Mouse (Mus musculus): Measurements from ENCODE around the gene Cfdp1.

Cfdp1 gene

DNA sequence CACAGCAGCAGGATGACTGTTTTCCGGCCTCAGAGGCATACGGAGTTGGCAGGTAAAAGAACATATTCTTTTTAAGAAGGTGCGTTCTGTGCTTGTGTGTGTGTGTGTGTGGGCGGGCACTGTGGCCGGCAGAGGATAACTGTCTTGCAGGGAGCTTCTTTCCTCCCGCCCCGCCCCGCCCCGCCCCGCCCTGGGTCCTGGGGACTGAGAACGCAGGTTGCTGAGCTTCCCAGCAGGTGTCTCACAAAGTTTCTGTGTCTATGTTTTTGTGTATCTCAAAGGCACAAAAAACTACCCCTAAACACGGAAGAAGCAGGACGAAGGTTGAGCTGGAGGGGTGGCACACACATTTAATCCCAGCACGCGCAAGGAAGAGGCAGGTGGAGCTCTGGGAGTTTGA, 84.8 kb downstream of the Cfdp1 start:
- DNase-seq (ENCODE audit: low spot score) = no peak

DNA sequence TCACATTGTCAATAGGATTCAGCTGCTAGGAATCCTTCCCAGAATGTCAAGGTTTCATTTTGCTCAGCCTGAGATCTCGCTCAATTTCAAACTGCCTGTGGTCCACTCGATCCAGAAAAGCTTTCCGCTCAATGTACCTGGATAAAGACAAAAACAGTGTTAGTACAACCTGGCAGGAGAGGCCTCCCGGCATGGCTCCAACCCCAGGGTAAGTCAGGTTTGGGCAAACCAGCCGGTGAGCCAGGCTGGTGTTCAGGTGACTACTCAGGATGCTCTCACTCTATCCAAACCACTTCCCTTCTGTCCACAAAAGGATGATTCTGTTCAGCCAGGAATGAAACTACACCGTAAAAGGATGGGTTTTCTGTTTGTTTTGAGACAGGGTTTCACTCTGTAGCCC, 85.4 kb downstream of the Cfdp1 start:
- DNase-seq (ENCODE audit: low spot score) = no peak

DNA sequence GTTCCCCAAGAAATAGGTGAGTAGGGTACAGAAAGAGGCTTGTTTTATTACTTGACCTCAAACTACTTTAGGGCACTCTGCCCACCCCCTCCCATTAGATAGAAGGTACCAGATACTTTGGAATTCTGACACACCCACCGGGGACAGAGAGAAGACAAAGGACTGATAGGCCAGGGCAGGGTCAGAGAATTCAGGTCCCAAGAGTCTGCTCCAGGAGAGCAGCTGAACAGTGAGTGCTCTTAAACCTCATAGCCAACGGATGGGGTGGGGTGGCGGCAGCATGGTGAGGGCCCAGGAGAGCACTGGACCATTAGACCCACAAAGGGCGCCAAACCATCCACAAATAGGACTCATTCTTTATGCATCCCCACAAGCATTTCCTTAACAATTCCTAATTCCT, 88.5 kb downstream of the Cfdp1 start:
- no peak for DNase-seq (ENCODE audit: low spot score)

DNA sequence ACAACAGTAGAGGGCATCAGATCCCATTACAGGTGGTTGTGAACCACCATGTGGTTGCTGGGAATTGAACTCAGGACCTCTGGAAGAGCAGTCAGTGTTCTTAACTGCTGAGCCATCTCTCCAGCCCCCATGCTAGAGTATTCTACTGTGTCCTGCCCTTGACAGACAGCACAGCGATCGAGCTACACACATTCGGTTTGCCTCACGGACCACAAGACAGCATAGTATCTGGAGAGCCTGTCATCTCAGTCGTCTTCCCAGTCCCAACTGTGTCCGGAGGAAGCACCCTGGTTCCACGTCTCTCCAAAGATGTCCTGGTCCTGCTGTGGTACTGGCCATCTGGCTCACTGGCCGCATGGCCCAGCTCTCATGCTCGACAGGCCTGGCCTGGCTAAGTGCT, 89.0 kb downstream of the Cfdp1 start:
- no peak for DNase-seq (ENCODE audit: low spot score)

DNA sequence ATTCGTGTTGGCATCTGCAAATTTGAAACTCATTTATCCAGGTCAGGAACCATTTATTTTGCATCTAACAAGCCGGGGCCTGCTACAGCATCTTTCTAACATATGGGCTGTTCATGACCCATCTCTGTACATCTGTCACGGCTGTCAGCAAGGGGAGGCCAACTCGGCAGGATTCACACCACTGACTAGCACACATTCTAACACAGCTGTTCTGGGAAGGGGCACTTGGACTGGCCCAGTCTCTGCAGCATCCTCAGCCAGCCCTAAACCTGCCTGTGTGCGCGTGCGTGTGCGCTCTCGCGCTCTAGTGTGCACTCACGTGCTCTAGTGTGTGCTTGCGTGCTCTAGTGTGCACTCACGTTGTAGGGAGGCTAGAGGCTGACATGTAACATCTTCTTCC, 93.4 kb downstream of the Cfdp1 start:
- no peak for DNase-seq (ENCODE audit: low spot score)

DNA sequence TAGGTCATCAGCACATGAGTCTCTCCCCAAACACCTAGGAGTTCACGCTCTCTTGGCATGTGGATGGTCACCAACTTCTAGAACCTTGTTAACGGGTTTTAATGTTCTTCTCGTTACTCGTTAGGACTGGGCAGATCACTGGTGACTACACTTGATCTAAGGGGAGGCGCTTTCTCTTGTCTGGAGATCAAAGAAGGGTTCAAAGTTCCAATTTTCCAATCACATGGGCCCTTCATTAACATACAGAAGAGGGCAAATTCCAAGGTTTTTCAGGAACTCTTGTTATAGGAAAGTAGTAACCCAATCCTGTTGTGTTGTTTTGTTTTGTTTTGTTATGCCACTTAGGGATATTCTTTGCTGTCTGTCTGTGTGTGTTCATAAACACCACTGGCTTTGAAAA, 95.3 kb downstream of the Cfdp1 start:
- no peak for DNase-seq (ENCODE audit: low spot score)

DNA sequence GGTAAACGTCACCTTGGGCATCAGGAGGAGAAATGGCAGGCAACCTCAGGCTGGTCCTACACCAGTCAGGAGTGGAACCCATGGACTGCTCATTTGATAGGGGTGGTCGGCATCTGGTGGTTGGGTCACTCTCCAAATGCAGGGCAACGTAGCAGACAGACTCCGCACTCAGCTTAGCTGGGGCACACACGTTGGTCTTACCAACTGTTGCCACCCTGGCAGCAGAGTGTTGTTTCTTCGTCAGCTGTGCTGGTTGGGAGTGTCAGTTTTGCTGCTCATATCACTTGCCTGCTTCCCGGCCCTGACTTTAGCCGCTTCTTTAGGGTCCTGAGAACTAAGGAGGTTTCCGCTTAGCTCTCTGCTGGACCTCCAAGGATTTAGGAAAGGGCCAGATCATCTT, 96.5 kb downstream of the Cfdp1 start:
- DNase-seq (ENCODE audit: low spot score) = no peak

DNA sequence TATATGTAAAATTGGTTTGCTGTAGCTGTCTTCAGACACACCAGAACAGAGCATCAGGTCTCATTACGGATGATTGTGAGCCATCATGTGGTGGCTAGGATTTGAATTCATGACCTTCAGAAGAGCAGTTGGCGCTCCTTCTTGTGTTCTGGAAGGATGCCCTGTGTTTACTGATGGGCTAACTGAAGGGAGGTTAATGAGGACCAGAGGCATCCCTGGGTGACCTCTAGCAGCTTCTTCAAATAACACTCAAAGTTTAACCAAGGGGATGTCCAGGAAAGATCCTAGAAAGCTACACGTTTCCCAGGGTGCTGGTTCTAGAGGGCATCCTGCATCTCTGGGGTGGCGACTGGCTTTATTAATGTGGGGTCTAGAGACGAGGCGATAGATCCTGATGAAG, 99.4 kb downstream of the Cfdp1 start:
- no peak for DNase-seq (ENCODE audit: low spot score)

DNA sequence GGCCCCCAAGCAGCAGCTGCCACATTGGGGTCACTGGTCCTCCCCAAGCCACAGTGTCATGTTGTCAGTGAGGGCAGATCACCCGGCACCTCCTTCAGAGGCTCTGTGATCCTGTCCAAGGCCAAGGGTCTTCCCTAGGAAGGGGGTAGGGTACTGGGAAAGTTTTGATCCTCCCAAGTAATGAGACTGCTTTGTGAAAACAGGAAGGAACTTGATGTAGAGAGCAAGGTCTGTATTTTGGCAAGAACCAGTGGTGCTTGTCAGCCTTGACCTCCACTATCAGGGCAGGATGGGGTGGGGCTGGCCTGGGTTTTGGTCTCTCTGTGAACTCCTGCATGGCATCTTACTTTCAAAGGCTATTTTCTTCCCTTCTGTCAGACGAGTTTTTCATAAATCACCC, 100.0 kb downstream of the Cfdp1 start:
- DNase-seq (ENCODE audit: low spot score) = no peak

DNA sequence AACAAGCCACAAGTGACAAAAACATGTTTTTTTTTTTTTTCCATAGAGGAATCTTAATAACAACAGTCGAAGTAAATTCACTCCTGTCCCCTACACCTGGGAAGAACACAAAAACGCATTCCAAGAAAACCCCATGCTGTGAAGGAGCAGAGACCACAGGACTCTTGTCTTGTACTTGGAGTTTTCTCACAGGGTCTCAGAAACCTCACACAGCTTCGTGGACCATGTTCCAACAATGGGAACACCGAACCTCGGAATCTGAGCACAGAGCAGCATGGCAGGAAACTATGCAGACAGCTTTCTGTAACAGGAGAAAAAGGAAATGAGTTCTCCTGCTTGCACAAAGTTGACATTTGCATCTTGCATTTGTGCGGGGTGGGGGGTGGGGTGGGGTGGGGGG, 105.3 kb downstream of the Cfdp1 start:
- no peak for DNase-seq (ENCODE audit: low spot score)

DNA sequence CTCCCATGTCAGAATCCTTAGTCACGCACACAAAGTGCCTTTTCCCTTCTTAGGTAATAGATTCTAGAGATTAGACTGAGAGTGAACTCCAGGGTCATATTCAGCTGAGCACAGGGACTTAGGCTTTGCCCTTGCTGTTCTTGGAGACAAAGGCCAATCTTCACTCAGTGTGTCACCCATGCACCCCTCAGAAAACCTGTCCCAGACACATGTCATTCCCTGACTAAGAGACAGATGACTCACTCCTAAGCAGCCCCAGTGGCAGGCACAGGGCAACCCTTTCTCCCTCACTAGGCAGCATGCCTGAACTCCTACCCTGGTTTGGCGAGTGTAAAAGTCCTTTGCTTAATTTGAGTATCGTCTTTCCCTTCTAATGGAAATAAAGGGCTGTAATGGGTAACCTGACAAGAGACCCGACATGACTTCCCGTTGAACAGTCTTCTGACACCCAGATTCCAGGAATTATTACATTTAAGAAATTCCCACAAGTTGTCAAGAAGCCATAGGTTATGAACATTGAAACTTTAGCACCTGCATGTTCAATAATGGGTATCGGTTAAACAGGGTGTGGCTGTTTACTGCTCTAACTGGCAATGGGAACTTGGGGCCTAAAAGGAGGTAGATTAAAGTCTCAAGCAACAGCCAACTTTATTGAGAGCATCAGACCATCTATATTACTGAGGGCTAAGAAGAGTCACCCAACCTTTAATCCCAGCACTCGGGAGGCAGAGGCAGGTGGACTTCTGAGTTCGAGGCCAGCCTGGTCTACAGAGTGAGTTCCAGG, 106.0 kb downstream of the Cfdp1 start:
- no peak for DNase-seq (ENCODE audit: low spot score)

DNA sequence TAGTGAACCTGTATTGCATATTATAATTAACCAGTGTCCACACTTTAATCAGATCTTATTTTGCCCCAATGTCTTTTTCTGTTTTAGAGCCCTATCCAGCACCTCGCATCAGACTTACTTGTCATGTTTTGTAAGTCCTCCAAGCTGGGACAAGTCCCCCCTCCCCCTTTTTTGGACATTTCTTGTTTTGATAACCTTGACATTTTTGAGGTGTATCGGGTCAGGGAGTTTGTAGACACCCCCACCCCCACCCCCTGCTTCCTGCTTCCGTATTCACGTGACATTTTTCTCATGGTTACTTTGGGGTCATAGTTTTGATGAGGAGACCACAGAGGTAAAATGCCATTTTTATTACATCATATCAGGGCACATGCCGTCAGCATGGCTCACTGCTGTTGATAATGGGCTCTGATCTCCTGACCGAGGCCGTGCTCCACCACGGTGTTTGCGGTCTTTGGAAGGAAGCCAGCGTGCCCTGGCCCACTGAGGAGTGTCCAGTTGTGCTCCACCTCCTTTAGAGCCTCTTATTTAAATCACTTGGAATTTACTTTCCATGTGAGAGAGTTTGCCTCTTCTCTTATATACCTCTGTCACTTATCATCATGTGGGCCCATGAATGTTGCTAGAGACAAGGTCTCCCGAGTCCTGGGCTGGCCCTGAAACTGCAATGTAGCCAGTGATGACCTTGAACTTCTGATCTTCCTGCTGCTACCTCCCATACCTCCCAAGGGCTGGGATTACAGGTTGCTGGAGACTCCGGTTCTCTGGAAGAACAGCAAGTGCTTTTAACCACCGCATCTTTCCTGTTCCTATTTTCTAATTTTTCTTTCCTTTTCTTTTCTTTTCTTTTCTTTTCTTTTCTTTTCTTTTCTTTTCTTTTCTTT, 107.3 kb downstream of the Cfdp1 start:
- DNase-seq (ENCODE audit: low spot score) = no peak

DNA sequence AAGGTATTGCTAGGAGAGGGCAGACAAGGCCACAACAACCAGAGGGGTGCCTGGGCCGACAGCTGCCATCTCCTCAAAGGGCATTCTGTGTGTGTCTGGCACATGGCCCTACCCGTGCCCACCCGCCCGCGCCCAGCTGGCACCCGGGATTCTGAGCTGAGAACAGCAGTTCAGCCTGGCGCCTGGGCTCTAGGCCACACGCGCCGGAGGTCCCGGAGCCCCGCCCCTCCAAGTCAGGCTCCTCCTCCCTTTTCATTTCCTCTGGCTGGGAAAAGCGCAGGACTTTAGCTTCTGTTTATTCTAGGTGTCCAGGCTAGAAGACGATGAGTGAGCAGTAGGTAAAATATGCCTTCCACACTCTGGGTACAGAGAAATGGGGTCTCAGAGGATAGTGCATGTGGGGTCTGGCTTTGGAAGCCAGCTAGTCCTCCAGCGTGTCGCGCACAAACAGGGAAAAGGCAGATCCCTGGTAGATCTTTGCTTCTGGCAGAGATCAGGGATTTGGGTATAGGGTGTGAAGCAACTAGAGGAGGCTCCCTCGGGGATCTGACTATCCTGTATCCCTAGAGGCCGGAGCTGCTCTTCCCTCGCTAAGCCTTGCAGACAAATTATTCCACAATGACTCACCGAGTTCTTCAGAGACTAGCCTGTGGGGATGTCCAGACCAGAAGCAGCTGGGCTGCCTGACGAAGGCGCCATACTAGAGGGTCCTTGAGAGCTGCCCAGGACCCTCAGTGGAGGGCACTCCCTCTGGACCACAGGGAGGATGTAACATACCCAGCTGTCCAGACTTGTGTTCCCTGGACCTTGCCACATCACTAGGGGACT, 108.3 kb downstream of the Cfdp1 start:
- no peak for DNase-seq (ENCODE audit: low spot score)

DNA sequence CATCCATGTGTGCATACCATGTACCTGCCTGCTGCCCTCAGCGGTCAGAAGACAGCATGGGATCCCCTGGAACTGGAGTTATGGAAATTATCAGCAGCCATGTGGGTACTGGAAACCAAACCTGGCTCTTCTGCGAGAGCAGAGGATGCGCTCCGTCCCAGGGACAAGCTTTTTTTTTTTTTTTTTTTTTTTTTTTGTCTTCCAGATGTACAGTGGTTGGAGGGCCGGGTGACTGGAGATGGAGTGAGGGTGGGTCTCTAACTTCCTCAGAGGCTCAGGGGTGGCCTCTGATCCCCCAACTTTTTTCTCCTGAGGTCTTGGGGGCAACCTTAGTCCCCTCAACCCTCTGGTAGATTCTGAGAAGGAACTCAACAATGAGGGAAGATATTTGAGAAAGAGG, 109.0 kb downstream of the Cfdp1 start:
- no peak for DNase-seq (ENCODE audit: low spot score)

DNA sequence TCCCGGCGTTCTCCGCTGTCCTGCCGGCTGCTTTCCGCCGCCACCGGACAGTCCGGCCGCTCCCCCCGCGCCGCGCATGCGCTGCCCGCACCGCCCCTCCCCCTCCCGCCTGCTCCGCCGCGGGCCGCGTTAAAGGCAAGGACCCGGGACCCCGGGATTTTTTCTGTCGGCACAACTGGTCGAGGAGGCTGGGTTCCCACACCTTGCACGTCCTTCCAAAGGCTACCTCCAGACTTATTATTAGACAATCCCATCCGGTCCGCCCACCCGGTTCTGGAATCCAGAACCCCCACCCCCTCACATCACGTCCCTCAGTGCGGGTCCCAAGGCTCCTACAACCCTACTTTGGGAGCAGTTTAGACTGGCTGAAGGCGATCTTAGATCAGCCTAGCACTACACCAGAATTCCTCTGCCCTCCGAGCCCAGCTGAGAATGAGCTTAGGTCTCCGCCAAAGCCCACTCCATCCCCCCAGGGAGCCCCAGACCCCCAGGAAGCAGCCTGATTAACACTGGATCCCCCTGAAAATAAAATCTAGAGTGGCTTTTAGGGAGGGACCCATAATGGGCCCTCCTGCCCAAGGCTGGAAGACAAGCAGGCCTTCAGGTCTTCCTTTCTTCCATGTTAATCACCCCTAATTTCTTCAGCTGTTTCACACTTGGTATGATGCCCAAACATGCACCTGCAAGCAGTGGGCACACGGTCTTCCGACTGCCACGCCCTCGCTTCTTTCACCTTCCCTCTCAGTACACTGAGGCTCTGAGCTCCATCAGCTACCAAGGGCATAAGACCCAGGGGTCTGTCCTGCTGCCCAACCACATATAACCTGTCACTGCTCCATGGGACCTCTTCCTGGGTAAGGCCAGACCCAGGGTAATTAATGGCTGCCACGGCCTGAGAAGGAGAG, 110.0 kb downstream of the Cfdp1 start, which contains the start of gene Bcar1:
Gene Bcar1 (minus strand): TSS at position 18 of the 905 bp plus-strand sequence.
- DNase-seq (ENCODE audit: low spot score) = peak; percentile 54

DNA sequence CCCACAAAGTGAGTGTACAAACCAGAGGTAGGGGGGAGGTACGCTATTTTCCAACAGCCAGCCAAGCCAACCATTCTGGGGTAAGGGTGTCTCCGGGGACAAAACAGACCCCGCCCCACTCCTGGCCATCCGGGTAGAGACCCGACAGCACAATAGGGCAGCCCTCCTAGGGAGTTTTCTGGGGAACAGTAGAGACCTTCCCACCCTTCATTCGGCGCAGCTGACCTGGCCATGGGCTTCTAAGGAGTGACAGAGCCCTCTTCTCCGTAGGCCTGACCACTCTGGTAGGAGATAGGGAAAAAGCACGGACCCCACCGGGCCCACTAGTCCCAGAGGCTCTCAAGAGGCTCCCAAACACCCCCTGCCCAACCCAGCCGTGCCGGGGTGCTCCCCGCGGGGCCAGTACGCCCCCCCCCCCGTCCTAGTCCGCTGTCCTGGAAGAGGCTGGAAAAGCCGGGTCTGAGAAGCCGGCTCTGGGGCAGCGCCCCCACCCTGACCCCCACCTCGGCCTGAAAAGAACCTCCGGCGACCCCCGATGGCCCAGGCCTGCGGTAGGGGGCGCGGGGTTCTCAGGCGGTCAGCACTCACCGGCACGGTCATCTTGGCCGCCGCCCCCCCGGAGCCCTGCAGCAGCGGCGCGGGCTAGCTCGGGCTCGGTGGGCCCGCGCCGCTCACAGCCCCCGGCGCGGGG, 110.8 kb downstream of the Cfdp1 start:
- no peak for DNase-seq (ENCODE audit: low spot score)

DNA sequence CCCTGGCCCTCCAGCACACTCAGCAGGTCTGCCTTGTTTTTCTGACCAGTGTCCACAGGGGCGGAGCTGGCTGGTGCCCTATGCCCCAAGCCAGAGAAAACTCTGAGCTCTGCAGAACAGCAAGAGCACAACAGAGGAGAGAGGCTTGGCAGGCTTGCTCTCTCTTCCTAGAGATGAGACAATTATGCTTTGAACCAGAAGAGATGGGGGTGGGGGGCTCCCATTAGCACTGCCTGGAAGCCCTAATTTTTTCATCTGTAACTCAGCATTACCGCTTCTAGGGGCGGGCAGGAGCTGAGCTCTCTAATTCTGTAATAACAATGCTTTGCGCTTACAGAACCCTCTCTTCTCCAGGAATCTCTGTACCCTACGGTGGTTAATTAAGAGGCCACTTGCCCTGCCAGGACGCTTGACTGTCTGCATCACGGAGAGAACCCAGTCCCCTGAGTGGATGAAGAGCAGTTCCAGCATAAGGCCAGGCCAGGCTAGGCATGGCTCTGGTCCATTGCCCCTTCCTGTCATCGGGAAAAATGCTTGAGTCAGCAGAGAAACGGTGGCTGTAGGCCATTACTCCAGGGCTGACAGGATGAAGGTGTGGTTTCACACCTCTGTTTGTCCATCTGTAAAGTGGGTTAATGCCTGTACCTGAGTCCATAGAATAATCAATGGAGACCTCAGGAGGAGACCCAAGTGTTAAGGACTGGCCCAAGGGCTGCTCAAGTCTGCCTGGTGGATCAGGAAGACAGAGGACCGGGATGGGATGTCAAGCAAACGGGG, 111.6 kb downstream of the Cfdp1 start:
- DNase-seq (ENCODE audit: low spot score) = no peak

DNA sequence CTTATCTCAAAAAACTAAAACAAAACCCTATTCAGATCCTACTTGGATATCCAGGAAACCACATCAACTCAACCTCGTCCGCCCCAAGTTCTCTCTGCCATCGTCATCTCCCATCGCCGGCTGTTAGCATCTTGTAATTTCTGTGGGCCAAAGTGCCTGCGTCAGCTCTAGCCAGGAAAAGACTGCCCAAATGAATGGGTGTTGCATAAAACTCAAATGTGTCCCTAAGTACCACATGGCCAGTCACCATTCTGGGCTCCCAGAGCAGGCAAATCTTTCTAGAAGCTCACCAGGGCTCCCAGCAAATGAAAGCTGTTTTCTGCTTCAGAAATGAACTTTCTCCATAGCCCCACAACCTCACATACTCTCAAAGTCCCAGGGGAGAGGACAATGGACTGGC, 112.5 kb downstream of the Cfdp1 start:
- DNase-seq (ENCODE audit: low spot score) = no peak

DNA sequence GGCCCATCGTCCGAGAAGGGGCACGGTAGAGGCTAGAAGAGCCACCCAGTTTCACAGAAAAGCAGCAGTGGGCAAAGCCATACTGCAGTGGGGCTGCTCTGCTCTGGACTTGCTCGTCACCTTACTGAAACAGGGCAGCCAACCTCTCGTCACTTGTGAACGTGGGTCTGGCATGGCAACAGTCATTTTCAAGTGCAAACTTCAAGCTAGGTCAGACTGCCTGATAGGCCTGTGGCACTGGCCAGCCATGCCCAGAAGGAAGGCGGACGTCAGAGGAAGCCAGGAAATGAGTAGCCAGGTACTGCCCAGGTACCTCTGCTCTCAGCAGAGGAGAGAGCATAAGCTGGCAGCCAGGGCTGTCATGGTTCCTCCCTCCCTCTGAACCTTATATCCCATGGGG, 113.1 kb downstream of the Cfdp1 start:
- DNase-seq (ENCODE audit: low spot score) = no peak

DNA sequence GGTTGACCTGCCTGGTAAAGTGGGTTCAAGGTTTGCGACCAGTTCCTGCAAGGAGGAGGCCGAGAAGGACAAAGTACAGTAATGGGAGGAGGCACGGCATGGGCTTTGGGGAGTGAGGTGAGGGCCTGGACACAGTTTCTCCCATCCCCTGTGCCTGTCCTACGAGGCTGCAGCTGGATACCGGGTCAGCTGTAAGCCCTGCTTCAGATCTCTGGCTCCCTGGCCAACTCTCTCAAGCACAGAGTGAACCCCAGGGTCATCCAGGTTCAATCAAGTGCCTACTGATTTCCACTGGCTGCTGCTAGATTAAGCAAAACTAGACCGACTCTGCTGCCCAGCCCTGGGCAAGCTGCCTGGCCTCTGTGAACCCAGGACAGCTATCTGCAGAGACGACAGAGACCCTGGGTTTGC, 113.8 kb downstream of the Cfdp1 start:
- DNase-seq (ENCODE audit: low spot score) = no peak
